Mouse (Mus musculus) liver, embryonic 14.5 days (tissue): ENCODE measurements at regions not wholly inside any gene's neighbourhood (a gene's known extent, or its start where the extent isn't known, plus 50 kb on each side); places are given as distances from the start of the nearest gene placed in this dataset.

Source experiments
- CTCF ChIP-seq: IDR thresholded peaks from 2 replicates; pipeline ENCODE4 v1.5.1; 2016; ENCODE audit warnings: antibody characterized with exemption, low read depth, control low read depth
- EP300 ChIP-seq: IDR thresholded peaks from 2 replicates; pipeline ENCODE4 v1.6.1; 2016; ENCODE audit warnings: antibody characterized with exemption, low read depth

- TF ChIP-seq CTCF = no peak
- no peak for TF ChIP-seq EP300
Observed at GRCm38 (mm10) chr4:55927391-55927790, 395.1 kb upstream of the Klf4 start.
